Mouse (Mus musculus) embryonic facial prominence, embryonic 10.5 days (tissue): ENCODE data around the gene Pklr. TPM values are rescaled to one million over a fixed set of nuclear protein-coding genes. Genes with fewer than 3 reads are reported as not detected.

Experiments
- DNase-seq: peaks from one replicate; pipeline ENCODE4 v3.0.0-alpha.2; 2017; ENCODE audit warnings: low spot score
- H3K27ac ChIP-seq: fragments of 300-500 bp; sonication (generic); replicated peaks from 2 replicates; pipeline ENCODE4 v1.5.1; 2016; ENCODE audit warnings: mild to moderate bottlenecking
- H3K27me3 ChIP-seq: fragments of 300-500 bp; sonication (generic); replicated peaks from 2 replicates; pipeline ENCODE4 v1.6.1; 2016; ENCODE audit warnings: low read depth, mild to moderate bottlenecking; ENCODE audit not compliant: poor library complexity, severe bottlenecking
- H3K36me3 ChIP-seq: fragments of 300-500 bp; sonication (generic); replicated peaks from 2 replicates; pipeline ENCODE4 v1.6.1; 2016; ENCODE audit warnings: mild to moderate bottlenecking, moderate library complexity
- H3K4me1 ChIP-seq: fragments of 300-500 bp; sonication (generic); 2 replicates; pipeline ENCODE4 v1.6.1; 2016
- H3K4me3 ChIP-seq: fragments of 300-500 bp; sonication (generic); 2 replicates; pipeline ENCODE4 v1.5.1; 2016; ENCODE audit warnings: mild to moderate bottlenecking, moderate library complexity
- H3K9me3 ChIP-seq: fragments of 300-500 bp; sonication (generic); 2 replicates; pipeline ENCODE4 v1.6.1; 2016; ENCODE audit warnings: mild to moderate bottlenecking
- WGBS: fragments of 180-500 bp; shearing (Covaris S2); methylation state at CpG from one replicate; pipeline ENCODE4 v1.1.7; 2016; 5-methylcytosine and 5-hydroxymethylcytosine counted together
- polyA plus RNA-seq: library from polyadenylated mRNA; unstranded; fragments of >200 nt; fragmentation: Nextera tagmentation; extraction: Ambion mirVana; gene quantifications from 2 replicates; pipeline ENCODE4 v1.2.1, GENCODE M21; 2016

Gene Pklr
- polyA plus RNA-seq, 1 experiment from 2014 or later: 2.8 TPM

- under 1% methylated on average over 43 of the region's 43 CpGs for WGBS
- H3K9me3 ChIP-seq: no peaks in the 10 kb centered on the region
- H3K27me3 ChIP-seq: no peaks in the 10 kb centered on the region
- H3K4me1 ChIP-seq: peaks cover 15% of the 10 kb centered on the region
- H3K4me3 ChIP-seq: peak within 1 kb of the TSS; percentile 84
- H3K36me3 ChIP-seq: peaks cover 83% of the 10 kb centered on the region
- peak within 1 kb of the TSS; percentile 88 for H3K27ac ChIP-seq
- DNase-seq: peak; percentile 97
Observed at GRCm38 (mm10) chr3:89177242-89178106, 41.5 kb downstream of the Pklr start, which contains the start of gene Scamp3. Gene Scamp3, plus strand, starts transcription at chr3:89177473.

- no peaks in the 10 kb centered on the region for H3K9me3 ChIP-seq
- H3K4me3 ChIP-seq: peak overlapping the region; percentile 84
- H3K36me3 ChIP-seq: peaks cover 80% of the 10 kb centered on the region
- no peak for DNase-seq
- H3K27me3 ChIP-seq: no peaks in the 10 kb centered on the region
- 14% methylated on average over 6 of the region's 6 CpGs for whole genome bisulfite sequencing
- peaks cover 21% of the 10 kb centered on the region for H3K4me1 ChIP-seq
- H3K27ac ChIP-seq: peak overlapping the region; percentile 88
Observed at GRCm38 (mm10) chr3:89178107-89178385, 42.1 kb downstream of the Pklr start.

- H3K9me3 ChIP-seq: no peaks in the 10 kb centered on the region
- H3K27me3 ChIP-seq: no peaks in the 10 kb centered on the region
- H3K4me3 ChIP-seq: peak overlapping the region; percentile 84
- 94% methylated on average over 11 of the region's 11 CpGs for WGBS
- H3K36me3 ChIP-seq: peaks cover 70% of the 10 kb centered on the region
- peaks cover 31% of the 10 kb centered on the region for H3K4me1 ChIP-seq
- no peak for DNase-seq
- no peak overlapping the region; the same call in 1 of the 2 replicates for H3K27ac ChIP-seq
Observed at GRCm38 (mm10) chr3:89179056-89179455, 43.1 kb downstream of the Pklr start.

GRCm38 (mm10) chr3:89181749-89182500, 46.0 kb downstream of the Pklr start:
- Histone ChIP-seq H3K36me3 (peaks cover 47% of the 10 kb centered on the region), H3K9me3 (no peaks in the 10 kb centered on the region), H3K27me3 (peaks cover 4% of the 10 kb centered on the region), H3K27ac (no peak overlapping the region), H3K4me1 (peaks cover 53% of the 10 kb centered on the region), H3K4me3 (peak overlapping the region; percentile 77; the same call in 1 of the 2 replicates)
- 91% methylated on average over 27 of the region's 27 CpGs for WGBS
- no peak for DNase-seq

GRCm38 (mm10) chr3:89182531-89183057, 46.7 kb downstream of the Pklr start:
- peak overlapping the region; percentile 77 for H3K4me3 ChIP-seq
- peaks cover 11% of the 10 kb centered on the region for H3K27me3 ChIP-seq
- H3K36me3 ChIP-seq: peaks cover 53% of the 10 kb centered on the region
- H3K9me3 ChIP-seq: no peaks in the 10 kb centered on the region
- no peak for DNase-seq
- H3K27ac ChIP-seq: peak overlapping the region; percentile 93
- peaks cover 60% of the 10 kb centered on the region for H3K4me1 ChIP-seq
- WGBS: 54% methylated on average over 7 of the region's 7 CpGs

- peaks cover 60% of the 10 kb centered on the region for H3K4me1 ChIP-seq
- peak; percentile 91 for DNase-seq
Observed at GRCm38 (mm10) chr3:89183058-89183958, 47.4 kb downstream of the Pklr start, which contains the start of gene Fam189b. Gene Fam189b, plus strand, starts transcription at chr3:89183143.

GRCm38 (mm10) chr3:89183959-89184315, 48.0 kb downstream of the Pklr start:
- no peaks in the 10 kb centered on the region for H3K9me3 ChIP-seq
- no peak for DNase-seq
- H3K27me3 ChIP-seq: peaks cover 21% of the 10 kb centered on the region
- peak overlapping the region; percentile 93 for H3K27ac ChIP-seq
- 77% methylated on average over 6 of the region's 6 CpGs for WGBS
- H3K4me3 ChIP-seq: peak overlapping the region; percentile 77
- peaks cover 58% of the 10 kb centered on the region for H3K4me1 ChIP-seq
- H3K36me3 ChIP-seq: peaks cover 61% of the 10 kb centered on the region

More at GRCm38 (mm10) chr3:89183058-89183958, 47.4 kb downstream of the Pklr start, which contains the start of gene Fam189b:
- Histone ChIP-seq H3K27me3 (peaks cover 16% of the 10 kb centered on the region), H3K4me3 (peak within 1 kb of the TSS; percentile 77), H3K36me3 (peaks cover 59% of the 10 kb centered on the region), H3K9me3 (no peaks in the 10 kb centered on the region), H3K27ac (peak within 1 kb of the TSS; percentile 93)
- WGBS: 6% methylated on average over 39 of the region's 39 CpGs

GRCm38 (mm10) chr3:89187197-89187596, 51.3 kb downstream of the Pklr start:
- Histone ChIP-seq H3K36me3 (peaks cover 29% of the 10 kb centered on the region), H3K4me1 (peaks cover 55% of the 10 kb centered on the region), H3K27me3 (peaks cover 21% of the 10 kb centered on the region), H3K27ac (no peak overlapping the region), H3K9me3 (no peaks in the 10 kb centered on the region), H3K4me3 (no peak overlapping the region)
- no peak for DNase-seq
- 34% methylated on average over 23 of the region's 23 CpGs for WGBS

- 63% methylated on average over 18 of the region's 18 CpGs for WGBS
- Histone ChIP-seq H3K36me3 (peaks cover 24% of the 10 kb centered on the region), H3K4me1 (peaks cover 50% of the 10 kb centered on the region), H3K9me3 (no peaks in the 10 kb centered on the region), H3K27ac (no peak overlapping the region), H3K27me3 (peaks cover 21% of the 10 kb centered on the region), H3K4me3 (no peak overlapping the region)
- no peak for DNase-seq
Observed at GRCm38 (mm10) chr3:89187690-89188477, 51.9 kb downstream of the Pklr start.

- H3K27ac ChIP-seq: no peak overlapping the region
- peaks cover 44% of the 10 kb centered on the region for H3K4me1 ChIP-seq
- H3K4me3 ChIP-seq: 0 out of 2 replicates have a peak overlapping the region, but pooled peaks have one; percentile 22
- peaks cover 24% of the 10 kb centered on the region for H3K36me3 ChIP-seq
- WGBS: 58% methylated on average over 12 of the region's 12 CpGs
- H3K9me3 ChIP-seq: no peaks in the 10 kb centered on the region
- H3K27me3 ChIP-seq: peaks cover 21% of the 10 kb centered on the region
- no peak for DNase-seq
Observed at GRCm38 (mm10) chr3:89188478-89188875, 52.5 kb downstream of the Pklr start.

GRCm38 (mm10) chr3:89190436-89190835, 54.5 kb downstream of the Pklr start:
- no peak overlapping the region for H3K4me3 ChIP-seq
- H3K27ac ChIP-seq: no peak overlapping the region
- peaks cover 27% of the 10 kb centered on the region for H3K4me1 ChIP-seq
- H3K9me3 ChIP-seq: no peaks in the 10 kb centered on the region
- H3K27me3 ChIP-seq: peaks cover 21% of the 10 kb centered on the region
- H3K36me3 ChIP-seq: peaks cover 24% of the 10 kb centered on the region
- no peak for DNase-seq
- 85% methylated on average over 8 of the region's 8 CpGs for WGBS
